Mouse (Mus musculus) myocyte (in vitro differentiated cells): Measurements from ENCODE around the gene Myadm.

ENCODE experiments used
- POLR2A ChIP-seq: IDR thresholded peaks from one replicate; pipeline ENCODE4 v1.6.1; 2011; ENCODE audit warnings: low read depth, mild to moderate bottlenecking, control low read depth, moderate library complexity; ENCODE audit not compliant: insufficient read length
- USF1 ChIP-seq: IDR thresholded peaks from one replicate; pipeline ENCODE4 v1.6.1; 2011; ENCODE audit warnings: low read depth, mild to moderate bottlenecking, control low read depth, moderate library complexity

DNA sequence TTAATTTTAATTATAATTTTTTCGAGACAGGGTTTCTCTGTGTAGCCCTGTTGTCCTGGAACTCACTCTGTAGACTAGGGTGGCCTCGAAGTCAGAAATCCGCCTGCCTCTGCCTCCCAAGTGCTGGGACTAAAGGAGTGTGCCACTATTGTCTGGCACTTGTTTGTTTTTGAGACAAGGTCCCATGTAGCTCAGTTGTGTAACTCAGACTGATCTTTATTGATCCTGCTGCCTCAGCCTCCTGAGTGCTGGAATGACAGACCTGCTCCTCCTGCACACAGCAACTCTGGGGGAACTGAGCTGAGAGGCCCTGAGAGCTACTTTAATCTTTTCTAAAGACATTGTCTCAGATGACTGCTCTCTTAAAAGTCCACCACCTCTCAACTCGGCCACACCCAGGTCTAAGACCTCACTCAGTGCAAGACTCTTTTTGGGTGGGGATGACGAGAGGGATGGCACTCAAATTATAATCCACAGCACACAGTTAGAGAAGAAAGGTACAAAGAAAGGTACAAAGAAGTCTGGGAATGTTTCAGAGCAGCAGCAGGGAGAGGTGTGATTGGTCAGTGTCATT is 8.7 kb upstream of the Myadm start:
- TF ChIP-seq POLR2A = no peak
- no peak for TF ChIP-seq USF1
